Mouse (Mus musculus) heart, embryonic 10.5 days (tissue): ENCODE results near the gene 2010003K11Rik. TPM values are rescaled to one million over a fixed set of nuclear protein-coding genes. Genes with fewer than 3 reads are reported as not detected.

Source experiments
- DNase-seq: peaks from one replicate; pipeline ENCODE4 v3.0.0-alpha.2; 2017; ENCODE audit warnings: low spot score
- H3K27ac ChIP-seq: fragments of 300-500 bp; sonication (generic); 2 replicates; pipeline ENCODE4 v1.5.1; 2016; ENCODE audit warnings: mild to moderate bottlenecking
- H3K27me3 ChIP-seq: fragments of 300-500 bp; sonication (generic); 2 replicates; pipeline ENCODE4 v1.6.1; 2016; ENCODE audit warnings: mild to moderate bottlenecking; ENCODE audit not compliant: poor library complexity, insufficient read depth, severe bottlenecking
- H3K36me3 ChIP-seq: fragments of 300-500 bp; sonication (generic); 2 replicates; pipeline ENCODE4 v1.6.1; 2016; ENCODE audit warnings: mild to moderate bottlenecking, moderate library complexity
- H3K4me1 ChIP-seq: fragments of 300-500 bp; sonication (generic); 2 replicates; pipeline ENCODE4 v1.6.1; 2016; ENCODE audit warnings: mild to moderate bottlenecking
- H3K4me3 ChIP-seq: fragments of 300-500 bp; sonication (generic); 2 replicates; pipeline ENCODE4 v1.5.1; 2016; ENCODE audit warnings: mild to moderate bottlenecking, moderate library complexity
- H3K9me3 ChIP-seq: fragments of 300-500 bp; sonication (generic); 2 replicates; pipeline ENCODE4 v1.6.1; 2016; ENCODE audit warnings: mild to moderate bottlenecking, moderate library complexity
- WGBS: fragments of 180-500 bp; shearing (Covaris S2); methylation state at CpG from one replicate; pipeline ENCODE4 v1.1.7; 2016; 5-methylcytosine and 5-hydroxymethylcytosine counted together
- polyA plus RNA-seq: library from polyadenylated mRNA; unstranded; fragments of >200 nt; fragmentation: Nextera tagmentation; extraction: Ambion mirVana; gene quantifications from 2 replicates; pipeline ENCODE4 v1.2.1, GENCODE M21; 2016

2010003K11Rik gene
- polyA plus RNA-seq, 1 experiment from 2014 or later = not detected

DNA sequence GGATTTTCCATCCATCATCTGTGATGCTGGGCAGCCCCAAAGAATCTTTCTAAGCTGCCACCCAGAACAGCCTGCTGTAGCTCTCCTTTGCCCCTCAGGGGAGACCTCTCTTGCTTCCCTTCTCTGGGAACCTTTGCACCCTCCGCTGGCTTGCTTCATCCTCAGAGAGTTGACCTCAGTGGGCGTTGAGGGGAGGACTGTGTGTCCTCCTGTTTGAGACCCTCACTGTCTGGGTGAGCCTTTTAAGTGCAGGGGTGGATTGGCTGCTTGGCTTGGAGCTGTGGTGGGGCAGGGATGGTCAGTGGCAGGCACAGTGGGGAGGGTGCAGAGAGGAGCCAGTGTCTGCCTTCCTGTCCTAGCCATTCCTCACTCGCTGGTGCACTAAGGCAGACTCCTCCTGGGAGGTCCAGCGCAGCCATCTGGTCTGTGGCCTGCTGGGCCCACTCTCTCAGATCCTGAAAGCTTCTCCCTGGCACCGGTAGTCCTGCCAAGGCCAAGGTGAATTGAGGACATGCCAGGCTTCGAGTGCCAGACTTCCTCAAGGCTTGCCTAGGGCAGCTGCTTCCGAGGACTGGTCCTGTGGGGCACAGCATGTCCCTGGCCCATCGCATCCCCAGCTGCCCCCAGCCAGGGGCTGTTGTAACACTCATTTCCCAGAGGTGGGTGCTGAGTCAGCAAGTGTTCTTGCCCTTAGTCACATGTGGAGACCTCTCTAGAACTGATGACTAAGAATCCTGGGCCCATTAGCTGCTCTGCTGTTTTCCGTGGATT lies 5.7 kb downstream of the 2010003K11Rik start:
- WGBS = 58% methylated on average over 9 of the region's 9 CpGs
- H3K4me3 ChIP-seq = no peak overlapping the region
- no peak for DNase-seq
- peak overlapping the region; percentile 22; the same call in 1 of the 2 replicates for H3K27ac ChIP-seq
- H3K36me3 ChIP-seq = no peaks in the 10 kb centered on the region
- no peaks in the 10 kb centered on the region for H3K27me3 ChIP-seq
- no peaks in the 10 kb centered on the region for H3K9me3 ChIP-seq
- peaks cover 18% of the 10 kb centered on the region for H3K4me1 ChIP-seq

- H3K4me3 ChIP-seq = no peak overlapping the region
- no peaks in the 10 kb centered on the region for H3K9me3 ChIP-seq
- H3K27me3 ChIP-seq = no peaks in the 10 kb centered on the region
- no peaks in the 10 kb centered on the region for H3K36me3 ChIP-seq
- H3K4me1 ChIP-seq = peaks cover 11% of the 10 kb centered on the region; the same call in 1 of the 2 replicates
- WGBS = 67% methylated on average over 10 of the region's 10 CpGs
- H3K27ac ChIP-seq = peak overlapping the region; percentile 11; the same call in 1 of the 2 replicates
- no peak for DNase-seq
Observed at GRCm38 (mm10) chr19:4491080-4491695, 7.2 kb downstream of the 2010003K11Rik start.

- Histone ChIP-seq H3K4me3 (no peak overlapping the region), H3K36me3 (no peaks in the 10 kb centered on the region), H3K27ac (no peak overlapping the region), H3K4me1 (peaks cover 11% of the 10 kb centered on the region; the same call in 1 of the 2 replicates), H3K27me3 (no peaks in the 10 kb centered on the region), H3K9me3 (no peaks in the 10 kb centered on the region)
- DNase-seq = no peak
- WGBS = 63% methylated on average over 2 of the region's 2 CpGs
Observed at GRCm38 (mm10) chr19:4487877-4488276, 10.5 kb downstream of the 2010003K11Rik start.

DNA sequence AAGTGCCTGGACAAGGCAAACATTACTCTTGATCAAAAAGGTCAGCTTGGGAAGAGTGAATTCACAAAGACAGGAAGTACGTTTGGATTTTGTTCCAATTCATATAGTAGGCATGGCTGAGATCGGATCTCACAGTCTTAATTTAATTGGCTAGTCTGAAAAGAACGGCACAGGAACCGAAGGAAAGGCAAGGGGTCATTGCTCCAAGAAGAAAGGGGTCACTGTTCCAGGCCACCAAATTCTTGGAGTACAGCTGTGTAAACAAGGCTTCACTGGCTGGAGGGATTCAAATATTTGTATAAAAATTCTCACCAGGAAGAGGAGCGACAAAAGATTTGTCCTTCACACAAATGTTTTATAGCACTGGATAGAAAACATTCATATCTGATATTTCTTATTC lies 13.4 kb downstream of the 2010003K11Rik start:
- Histone ChIP-seq H3K4me1 (peaks cover 7% of the 10 kb centered on the region; the same call in 1 of the 2 replicates), H3K27ac (no peak overlapping the region), H3K27me3 (peaks cover 2% of the 10 kb centered on the region; the same call in 1 of the 2 replicates), H3K36me3 (no peaks in the 10 kb centered on the region), H3K9me3 (no peaks in the 10 kb centered on the region), H3K4me3 (no peak overlapping the region)
- 63% methylated on average over 5 of the region's 5 CpGs for WGBS
- DNase-seq = no peak

DNA sequence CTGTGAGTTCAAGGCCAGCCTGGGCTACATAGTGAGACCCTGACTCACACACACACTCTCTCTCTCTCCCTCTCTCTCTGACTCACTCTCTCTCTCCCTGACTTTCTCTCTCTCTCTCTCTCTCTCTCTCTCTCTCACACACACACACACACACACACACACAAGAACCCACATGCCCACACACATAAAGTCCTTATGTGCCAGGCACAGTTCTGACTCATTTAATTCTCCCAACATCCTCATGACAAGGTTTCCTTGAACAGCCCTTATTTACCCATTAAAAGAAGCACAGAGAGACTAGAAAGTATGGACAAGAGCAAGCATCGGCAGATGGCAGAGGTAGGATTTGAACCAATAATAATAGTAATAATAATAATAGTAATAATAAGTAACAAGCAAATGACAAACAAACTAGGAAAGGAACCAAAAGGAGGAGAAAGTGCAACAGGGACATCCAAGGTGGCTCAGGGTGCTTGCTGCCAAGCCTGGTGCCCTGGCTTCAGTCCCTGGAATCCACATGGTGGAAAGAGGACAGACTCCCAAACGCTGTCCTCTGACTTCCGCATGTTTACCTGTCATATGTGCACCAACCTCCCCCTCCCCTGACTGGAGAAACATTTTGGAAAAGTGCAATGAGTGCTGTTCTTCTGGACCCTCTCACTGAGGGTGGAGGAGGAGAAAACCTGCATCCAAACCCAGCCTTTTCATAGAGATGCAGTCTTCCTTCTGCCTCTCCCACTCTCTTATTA lies 16.1 kb downstream of the 2010003K11Rik start:
- H3K36me3 ChIP-seq = no peaks in the 10 kb centered on the region
- no peak overlapping the region for H3K27ac ChIP-seq
- DNase-seq = no peak
- peaks cover 23% of the 10 kb centered on the region for H3K27me3 ChIP-seq
- no peaks in the 10 kb centered on the region for H3K9me3 ChIP-seq
- H3K4me1 ChIP-seq = peaks cover 4% of the 10 kb centered on the region
- WGBS = 85% methylated on average over 3 of the region's 3 CpGs
- no peak overlapping the region for H3K4me3 ChIP-seq

DNA sequence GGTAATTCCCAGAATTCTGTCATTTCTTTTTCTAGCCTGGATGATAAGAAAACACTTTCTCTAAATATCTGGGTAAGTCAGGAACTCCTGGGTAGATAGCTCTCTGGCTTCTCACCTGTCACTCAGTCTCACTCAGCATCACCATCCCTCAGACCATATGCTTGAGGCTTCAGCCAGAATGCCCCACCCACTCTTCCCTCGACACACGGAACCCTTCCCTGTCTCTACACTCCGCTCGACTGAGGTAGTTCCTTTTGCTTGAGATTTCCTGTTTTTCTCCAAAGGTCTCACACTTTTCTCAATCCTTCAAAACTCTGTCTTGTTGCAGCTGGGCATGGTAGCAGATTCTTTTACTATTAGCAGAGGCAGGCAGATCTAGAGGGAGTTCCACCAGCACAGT lies 17.1 kb downstream of the 2010003K11Rik start:
- no peaks in the 10 kb centered on the region for H3K9me3 ChIP-seq
- 32% methylated on average over 4 of the region's 4 CpGs for whole genome bisulfite sequencing
- H3K4me1 ChIP-seq = peaks cover 12% of the 10 kb centered on the region
- no peak overlapping the region for H3K27ac ChIP-seq
- no peak for DNase-seq
- H3K4me3 ChIP-seq = no peak overlapping the region
- no peaks in the 10 kb centered on the region for H3K36me3 ChIP-seq
- peaks cover 33% of the 10 kb centered on the region for H3K27me3 ChIP-seq

GRCm38 (mm10) chr19:4480041-4480440 lies 18.3 kb downstream of the 2010003K11Rik start:
- no peaks in the 10 kb centered on the region for H3K36me3 ChIP-seq
- H3K9me3 ChIP-seq = no peaks in the 10 kb centered on the region
- H3K27me3 ChIP-seq = peaks cover 46% of the 10 kb centered on the region
- no peak overlapping the region for H3K27ac ChIP-seq
- H3K4me1 ChIP-seq = peaks cover 13% of the 10 kb centered on the region
- H3K4me3 ChIP-seq = no peak overlapping the region
- 84% methylated on average over 2 of the region's 2 CpGs for WGBS
- DNase-seq = no peak

DNA sequence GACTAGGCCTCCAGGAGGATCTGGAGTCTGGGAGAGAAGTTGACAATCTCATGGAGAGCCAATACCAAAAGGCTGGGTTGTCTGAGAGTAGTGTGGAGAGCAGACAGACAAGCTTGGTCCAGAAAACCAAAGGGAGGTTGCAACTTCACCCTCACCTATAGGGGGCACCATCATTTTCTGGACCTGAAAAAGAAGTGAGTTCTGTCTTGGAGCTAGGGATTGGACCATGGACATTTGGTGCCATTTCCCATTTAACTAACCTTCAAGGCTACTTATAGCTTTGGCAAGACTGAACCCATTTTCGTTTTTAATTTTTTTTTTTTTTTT lies 20.2 kb downstream of the 2010003K11Rik start:
- H3K9me3 ChIP-seq = no peaks in the 10 kb centered on the region
- peaks cover 13% of the 10 kb centered on the region for H3K4me1 ChIP-seq
- H3K4me3 ChIP-seq = no peak overlapping the region
- H3K27ac ChIP-seq = no peak overlapping the region
- peaks cover 56% of the 10 kb centered on the region for H3K27me3 ChIP-seq
- H3K36me3 ChIP-seq = no peaks in the 10 kb centered on the region
- no peak for DNase-seq
- 17% methylated on average over 1 of the region's 1 CpGs for WGBS

GRCm38 (mm10) chr19:4477345-4478189 lies 20.8 kb downstream of the 2010003K11Rik start, which contains the start of gene Syt12:
Gene Syt12, minus strand, starts transcription at chr19:4477447.
- Histone ChIP-seq H3K27ac (peak within 1 kb of the TSS; percentile 79), H3K9me3 (no peaks in the 10 kb centered on the region), H3K36me3 (no peaks in the 10 kb centered on the region), H3K4me1 (peaks cover 13% of the 10 kb centered on the region), H3K4me3 (peak within 1 kb of the TSS; percentile 62), H3K27me3 (peaks cover 56% of the 10 kb centered on the region)
- DNase-seq = no peak
- 23% methylated on average over 21 of the region's 21 CpGs for whole genome bisulfite sequencing

DNA sequence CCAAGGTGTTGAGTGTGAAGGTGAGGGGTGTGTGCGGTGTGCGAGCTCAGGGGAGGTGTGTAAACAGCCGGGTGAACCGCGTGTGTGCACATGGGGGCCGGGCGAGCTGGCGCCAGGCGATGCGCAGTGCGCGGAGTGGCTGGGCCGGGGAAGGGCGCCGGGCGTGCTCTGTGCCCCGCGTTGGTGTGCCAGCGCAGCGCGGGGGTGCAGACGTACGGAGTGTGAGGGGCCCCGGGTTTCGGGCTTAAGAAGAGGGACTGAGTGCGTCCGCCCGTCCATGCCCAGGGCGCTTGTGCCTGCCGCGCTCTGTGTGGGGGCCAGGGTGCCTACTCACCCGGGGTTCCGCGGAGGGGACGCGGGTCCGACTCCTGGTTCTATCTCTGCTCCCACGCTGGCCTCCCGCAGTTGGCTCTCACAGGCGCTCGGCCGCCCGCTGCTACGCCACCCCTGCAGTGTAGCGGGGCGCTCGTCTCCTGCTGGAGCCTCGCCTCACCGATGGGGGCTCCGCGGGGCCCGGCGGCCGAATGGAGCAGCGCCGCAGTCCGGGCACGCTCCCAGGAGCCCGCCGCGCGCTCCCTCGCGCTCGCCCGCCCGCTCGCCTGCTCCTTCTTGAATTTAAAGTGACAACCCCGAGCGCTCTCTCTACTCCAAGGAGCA lies 21.7 kb downstream of the 2010003K11Rik start:
- H3K9me3 ChIP-seq = no peaks in the 10 kb centered on the region
- under 1% methylated on average over 70 of the region's 70 CpGs for WGBS
- no peaks in the 10 kb centered on the region for H3K36me3 ChIP-seq
- DNase-seq = no peak
- peaks cover 56% of the 10 kb centered on the region for H3K27me3 ChIP-seq
- peak overlapping the region; percentile 62 for H3K4me3 ChIP-seq
- H3K27ac ChIP-seq = peak overlapping the region; percentile 79
- peaks cover 13% of the 10 kb centered on the region for H3K4me1 ChIP-seq

GRCm38 (mm10) chr19:4475224-4475925 lies 23.0 kb downstream of the 2010003K11Rik start:
- H3K27me3 ChIP-seq = peaks cover 56% of the 10 kb centered on the region
- 66% methylated on average over 11 of the region's 11 CpGs for WGBS

More at GRCm38 (mm10) chr19:4475224-4475925, 23.0 kb downstream of the 2010003K11Rik start:
- H3K9me3 ChIP-seq = no peaks in the 10 kb centered on the region
- DNase-seq = no peak
- H3K36me3 ChIP-seq = no peaks in the 10 kb centered on the region
- peaks cover 13% of the 10 kb centered on the region for H3K4me1 ChIP-seq
- H3K4me3 ChIP-seq = no peak overlapping the region
- no peak overlapping the region for H3K27ac ChIP-seq
